Mouse (Mus musculus) right cerebral cortex, postnatal 10 days (tissue): ENCODE data around the gene Bsnd.

ENCODE experiments used
- DNase-seq, 2 experiments: peaks; one replicate each; pipeline ENCODE4 v3.0.0; 2021; ENCODE audit warnings: low spot score in 2 of 2

Gene Bsnd

DNA sequence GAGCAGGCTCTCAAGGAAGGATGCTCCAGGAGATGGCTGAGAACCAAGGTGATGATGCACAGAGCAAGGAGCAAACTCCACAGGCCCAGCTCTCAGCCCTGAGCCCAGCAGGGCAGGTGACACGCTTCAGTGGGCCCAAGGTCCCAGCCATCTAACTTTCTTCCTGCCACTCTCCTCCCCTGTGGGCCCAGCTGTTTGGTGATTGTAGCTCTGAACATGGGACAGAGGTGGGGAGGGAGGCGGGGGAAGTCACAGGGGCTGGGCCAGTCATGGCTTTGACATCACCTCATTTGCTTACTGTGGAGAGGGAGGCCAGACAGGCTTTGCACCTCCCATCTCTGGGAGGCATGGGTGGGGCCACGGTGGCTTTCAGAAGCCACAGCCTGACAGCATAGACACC lies at the start of gene Bsnd:
Gene Bsnd (minus strand): TSS at position 168 of the 400 bp plus-strand sequence.
- no peak for DNase-seq

DNA sequence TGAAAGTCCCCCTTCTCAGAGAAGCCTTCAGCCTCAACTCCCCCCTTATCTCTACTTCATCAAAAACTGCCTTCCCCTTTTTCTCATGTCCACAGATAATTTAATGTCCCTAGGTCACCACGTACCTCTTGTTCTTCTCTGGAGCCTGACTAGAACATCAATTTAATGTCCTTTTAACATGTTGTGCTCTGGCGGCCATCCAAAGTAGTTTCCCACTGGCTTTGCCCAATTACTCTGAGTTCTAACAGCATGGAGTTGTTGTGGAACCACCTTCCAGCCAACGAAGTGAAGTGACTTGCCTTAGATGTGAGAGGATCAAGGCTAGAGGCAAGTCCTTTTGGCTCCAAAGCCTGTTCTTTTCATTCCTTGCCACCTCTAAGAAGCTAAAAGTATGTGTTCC lies 49.4 kb upstream of the Bsnd start:
- no peak for DNase-seq

- no peak for DNase-seq
These were observed 47.7 kb upstream of the Bsnd start for GRCm38 (mm10) chr4:106539756-106540155.

DNA sequence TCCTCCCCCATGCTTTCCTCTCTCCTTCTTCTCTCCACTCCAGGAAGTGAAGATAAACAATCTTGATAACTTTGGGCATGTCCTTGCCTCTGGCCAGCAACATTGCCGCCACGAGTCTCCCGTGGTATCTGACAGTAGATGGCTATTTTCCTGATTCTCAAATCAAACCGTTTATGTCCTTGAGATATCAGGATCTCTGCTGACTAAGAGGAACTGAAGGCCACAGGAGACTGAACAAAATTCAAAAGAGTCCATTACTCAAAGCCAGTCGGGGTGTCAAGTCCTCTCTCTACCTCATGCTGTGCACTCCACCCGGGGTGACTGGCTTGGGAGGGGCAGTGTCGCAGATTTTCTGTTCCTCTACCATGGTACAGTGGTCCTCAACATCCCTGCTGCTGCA lies 42.2 kb upstream of the Bsnd start:
- DNase-seq: no peak

DNA sequence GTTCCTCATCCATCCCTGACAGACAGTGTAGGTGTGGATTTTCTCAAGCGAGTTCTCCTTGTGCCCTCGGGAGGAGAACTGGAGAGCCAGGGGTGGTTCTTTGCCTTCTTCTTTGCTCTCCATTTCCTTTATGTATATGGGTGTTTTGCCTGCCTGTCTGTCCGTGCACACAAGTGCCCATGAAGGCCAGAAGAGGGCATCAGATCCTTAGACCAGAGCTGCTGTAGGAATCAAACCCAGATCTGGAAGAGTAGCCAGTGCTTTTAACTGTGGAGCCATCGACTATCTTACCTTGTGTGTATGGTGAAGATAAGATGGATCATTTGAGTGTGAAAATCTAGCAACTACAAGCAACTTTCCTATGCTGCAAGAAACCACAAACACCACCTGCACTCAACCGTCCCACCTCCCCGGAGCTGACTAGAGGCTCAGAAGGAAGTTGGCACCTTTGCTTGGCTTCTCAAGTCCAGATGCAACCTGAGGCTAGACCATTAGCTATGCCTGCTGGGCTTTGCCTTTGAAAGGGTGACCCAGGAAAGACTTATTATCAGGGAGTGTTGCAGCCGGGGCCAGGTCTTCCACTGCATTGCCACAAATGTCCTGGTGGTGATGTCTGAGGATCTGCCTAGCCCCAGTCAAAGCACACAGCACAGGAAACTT lies 41.5 kb upstream of the Bsnd start:
- no peak for DNase-seq

- no peak for DNase-seq
These were observed 38.0 kb upstream of the Bsnd start for GRCm38 (mm10) chr4:106530113-106530482.

- DNase-seq: peak; percentile 91 to 95
These were observed 37.5 kb upstream of the Bsnd start for GRCm38 (mm10) chr4:106529375-106530112.

DNA sequence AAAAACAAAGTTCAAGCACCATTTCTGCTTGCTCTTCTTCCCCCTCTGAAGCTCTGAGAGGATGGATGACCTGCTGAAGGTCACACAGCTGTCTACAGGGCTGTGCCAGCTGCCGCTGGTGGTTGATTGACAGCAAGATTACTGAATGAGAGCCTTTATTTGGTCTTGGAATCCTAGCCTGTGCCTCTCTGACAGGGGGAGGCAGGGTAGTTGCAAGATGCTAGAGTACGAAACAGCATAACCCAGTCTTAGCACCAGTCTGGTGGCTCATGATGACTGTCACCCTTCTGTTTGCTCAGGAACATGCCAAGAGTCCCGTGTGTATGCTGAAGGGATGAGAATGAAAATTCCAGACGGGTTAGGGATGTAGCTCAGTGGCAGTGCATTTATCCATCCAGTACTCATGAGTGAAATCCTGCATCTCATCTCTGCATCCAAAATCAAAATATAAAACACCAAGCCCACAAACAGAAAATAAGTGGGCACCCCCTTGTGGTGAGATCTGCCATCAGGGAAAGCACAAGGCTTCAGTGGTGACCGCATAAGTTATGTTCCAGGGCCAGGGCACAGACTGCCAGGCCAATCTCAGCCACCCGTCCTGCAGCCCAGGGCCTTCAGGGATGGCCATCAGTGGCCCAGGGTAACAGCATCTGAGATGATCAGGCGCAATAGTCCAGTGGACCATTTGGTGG lies 35.9 kb upstream of the Bsnd start:
- peak in 1 of 2 experiments; percentile 43 for DNase-seq

GRCm38 (mm10) chr4:106525001-106525400 lies 32.9 kb upstream of the Bsnd start:
- no peak for DNase-seq

- DNase-seq: no peak
These were observed 32.0 kb upstream of the Bsnd start for GRCm38 (mm10) chr4:106524131-106524530.

GRCm38 (mm10) chr4:106522547-106522946 lies 30.5 kb upstream of the Bsnd start:
- DNase-seq: no peak

- DNase-seq: no peak
These were observed 22.5 kb upstream of the Bsnd start for GRCm38 (mm10) chr4:106514606-106515005.

GRCm38 (mm10) chr4:106509888-106510287 lies 17.8 kb upstream of the Bsnd start:
- DNase-seq: no peak

DNA sequence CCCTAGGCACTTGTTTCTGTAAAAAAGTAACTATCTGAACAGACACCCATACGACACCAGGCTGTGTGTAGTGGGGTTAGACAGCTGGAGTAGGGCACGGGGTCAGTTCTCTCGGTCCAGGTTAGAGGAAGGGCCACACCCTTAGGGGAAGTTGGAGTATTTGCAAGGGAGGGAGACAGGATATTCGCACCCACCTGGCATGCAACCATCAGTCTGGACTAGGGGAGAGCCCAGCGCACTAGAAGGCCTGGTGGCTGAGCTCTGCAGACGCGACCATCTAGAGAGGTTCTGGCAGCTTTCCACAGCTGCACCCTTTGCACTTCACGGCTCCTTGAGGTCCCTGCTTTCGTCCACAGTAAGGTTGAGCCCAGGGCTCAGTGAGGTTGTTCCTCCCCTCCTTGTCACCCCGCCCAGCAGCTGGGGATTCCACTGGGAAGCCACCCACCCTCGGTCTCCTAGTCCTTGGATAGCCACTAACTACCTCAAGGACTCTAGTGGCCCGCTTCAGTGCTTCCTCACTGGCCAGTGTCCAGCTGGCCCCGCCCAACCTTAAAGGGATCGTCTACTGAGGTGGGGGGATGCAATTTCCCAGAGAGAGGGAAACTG lies 13.5 kb upstream of the Bsnd start:
- no peak for DNase-seq

DNA sequence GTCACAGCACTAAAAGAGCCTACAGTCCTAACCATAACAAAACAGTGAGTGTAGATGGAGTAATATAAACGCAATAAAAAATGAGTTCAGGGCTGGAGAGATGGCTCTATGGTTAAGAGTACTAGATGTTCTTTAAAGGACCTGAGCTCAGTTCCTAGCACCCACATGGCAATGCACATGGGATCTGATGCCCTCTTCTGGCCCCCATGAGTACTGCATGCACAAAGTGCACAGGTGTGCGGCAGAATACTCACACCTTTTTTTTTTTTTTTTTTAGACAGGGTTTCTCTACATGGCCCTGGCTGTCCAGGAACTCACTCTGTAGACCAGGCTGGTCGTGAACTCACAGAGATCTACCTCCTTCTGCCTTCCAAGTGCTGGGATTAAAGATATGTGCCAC lies 11.5 kb upstream of the Bsnd start:
- DNase-seq: no peak

GRCm38 (mm10) chr4:106500066-106500465 lies 8.0 kb upstream of the Bsnd start:
- peak; percentile 51 to 76 for DNase-seq

GRCm38 (mm10) chr4:106498471-106498844 lies 6.4 kb upstream of the Bsnd start:
- no peak for DNase-seq

DNA sequence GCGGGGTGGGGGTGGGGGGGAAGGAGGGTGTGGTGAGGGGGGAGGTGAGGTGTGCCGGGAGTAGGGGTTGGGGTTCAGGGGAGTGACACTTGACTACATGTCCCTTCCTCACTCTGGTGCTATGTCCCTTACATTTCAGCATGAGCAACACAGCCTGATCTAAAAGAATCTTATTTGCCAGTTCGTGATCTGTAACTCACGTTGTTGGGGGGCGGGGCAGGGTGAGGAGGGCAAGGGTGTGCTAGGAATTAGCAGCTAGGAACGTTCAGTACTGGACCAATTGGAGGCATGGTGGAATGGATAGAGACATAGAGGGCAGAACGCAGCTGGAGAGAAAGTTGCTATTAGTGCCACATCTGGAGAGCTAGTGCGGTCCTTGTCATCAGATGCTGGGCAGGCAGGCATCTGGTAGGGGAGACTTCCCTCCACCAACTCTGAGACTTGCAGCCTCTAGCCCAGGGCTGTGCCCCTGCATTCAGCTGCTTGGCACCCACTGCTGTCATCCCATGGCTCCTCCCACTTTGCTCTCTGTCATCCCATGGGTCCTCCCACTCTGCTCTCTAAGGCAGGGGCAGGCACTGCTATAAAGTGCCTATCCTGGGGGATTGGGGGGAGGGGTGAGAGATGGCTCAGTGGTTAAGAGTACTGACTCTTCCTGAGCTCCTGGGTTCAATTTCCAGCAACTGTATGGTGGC lies 5.8 kb upstream of the Bsnd start:
- DNase-seq: no peak

DNA sequence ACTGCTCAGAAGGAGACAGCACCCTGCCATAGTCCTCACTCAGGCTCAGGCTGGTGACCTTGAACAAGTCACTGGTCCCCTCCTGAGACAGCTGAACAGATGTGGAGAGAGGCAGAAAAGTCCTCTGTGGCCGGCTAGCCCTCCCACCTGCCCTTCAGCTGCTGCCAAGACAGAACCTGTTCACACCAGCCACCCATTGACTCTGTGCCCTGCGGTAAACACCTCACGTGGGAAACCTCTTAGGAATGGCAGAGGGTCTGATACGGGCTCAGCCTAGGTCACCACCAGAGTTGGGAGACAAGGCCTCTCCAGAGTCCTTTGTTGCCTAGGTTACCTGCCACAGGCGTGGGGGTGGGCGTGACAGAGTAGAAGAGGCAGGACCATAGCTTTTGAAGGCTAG lies 4.8 kb upstream of the Bsnd start:
- DNase-seq: no peak

- DNase-seq: no peak
These were observed 1.6 kb upstream of the Bsnd start for GRCm38 (mm10) chr4:106493639-106494038.

DNA sequence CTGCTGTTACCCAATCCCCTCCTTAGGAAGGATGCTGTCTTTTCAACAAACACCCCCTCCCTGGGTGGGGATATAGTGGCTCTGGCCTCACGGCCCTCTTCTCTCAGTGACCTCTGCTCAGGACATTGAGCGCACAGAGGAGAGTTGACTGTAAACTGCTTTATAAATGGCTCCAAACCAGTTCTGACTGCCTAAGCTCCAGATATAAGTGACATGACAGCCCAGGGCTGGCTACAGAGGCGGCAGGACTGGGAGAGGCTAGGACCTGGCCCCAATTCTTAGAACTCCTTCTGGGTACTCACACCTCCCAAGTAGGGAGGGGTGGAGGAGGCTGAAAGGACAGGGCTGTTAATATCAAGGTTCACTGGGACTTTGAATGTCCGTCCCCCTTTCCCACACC lies 1.5 kb downstream of the Bsnd start:
- no peak for DNase-seq

GRCm38 (mm10) chr4:106483831-106484230 lies 8.3 kb downstream of the Bsnd start:
- no peak for DNase-seq
